Mouse (Mus musculus) T-cell, adult 2 months (primary cell): Measurements from ENCODE around the gene Mex3d.

Experiments
- DNase-seq: peaks from one replicate; pipeline ENCODE4 v3.0.0; 2022; ENCODE audit warnings: low spot score

The Mex3d gene

GRCm38 (mm10) chr10:80412656-80413541, 25.4 kb upstream of the Mex3d start:
- DNase-seq: no peak

DNA sequence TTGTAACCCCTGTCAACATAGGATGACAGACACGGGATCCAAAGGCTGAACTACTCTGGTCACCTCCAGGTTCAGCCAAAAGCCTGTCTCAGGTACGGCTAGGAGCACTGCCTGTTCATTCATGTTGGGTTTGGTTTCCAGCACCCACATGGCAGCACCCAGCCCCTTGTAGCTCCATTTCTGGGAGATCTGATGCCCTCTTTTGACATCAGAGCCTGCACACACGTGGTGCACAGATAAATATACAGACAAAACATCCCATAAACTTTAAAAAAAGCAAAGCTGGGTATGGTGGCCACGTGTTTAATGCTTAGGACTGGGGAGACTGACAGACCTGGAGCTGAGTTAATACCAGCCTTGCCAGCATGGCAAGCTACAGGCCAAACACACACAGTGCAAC, 20.5 kb upstream of the Mex3d start:
- no peak for DNase-seq

GRCm38 (mm10) chr10:80406684-80407501, 19.4 kb upstream of the Mex3d start, which contains the start of gene Uqcr11:
Gene Uqcr11 (minus strand): TSS chr10:80406830.
- peak; percentile 89 for DNase-seq

DNA sequence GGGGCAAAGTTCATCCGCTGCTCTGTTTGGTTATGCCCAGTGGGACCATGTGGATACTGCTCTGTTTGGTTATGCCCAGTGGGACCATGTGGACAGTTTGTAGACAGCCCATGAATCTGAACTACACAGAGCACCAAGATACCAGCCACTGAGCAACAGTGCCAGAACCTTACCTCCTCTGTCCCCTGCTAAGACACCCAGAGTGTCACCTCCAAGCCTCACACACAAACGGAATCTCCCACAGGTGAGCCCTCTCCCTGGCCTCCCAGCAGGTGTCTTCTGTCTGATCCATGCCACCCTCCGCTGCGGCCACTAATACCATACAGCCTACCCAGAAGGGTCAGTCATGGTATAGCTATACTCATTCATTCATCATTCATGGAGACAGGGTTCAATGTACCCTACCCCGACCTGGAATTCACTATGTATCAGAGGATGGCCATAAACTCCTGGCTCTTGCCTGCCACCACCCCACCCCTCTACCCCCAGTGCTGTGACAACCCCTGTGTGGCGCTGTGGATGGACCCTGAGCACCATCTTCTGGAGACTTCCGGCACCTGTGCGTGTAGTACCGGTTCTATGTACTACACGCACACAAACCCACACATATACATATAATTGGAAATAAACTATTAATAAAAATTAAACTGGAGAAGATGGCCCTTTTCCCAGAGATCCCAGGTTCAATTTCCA, 18.2 kb upstream of the Mex3d start:
- DNase-seq: peak; percentile 32

DNA sequence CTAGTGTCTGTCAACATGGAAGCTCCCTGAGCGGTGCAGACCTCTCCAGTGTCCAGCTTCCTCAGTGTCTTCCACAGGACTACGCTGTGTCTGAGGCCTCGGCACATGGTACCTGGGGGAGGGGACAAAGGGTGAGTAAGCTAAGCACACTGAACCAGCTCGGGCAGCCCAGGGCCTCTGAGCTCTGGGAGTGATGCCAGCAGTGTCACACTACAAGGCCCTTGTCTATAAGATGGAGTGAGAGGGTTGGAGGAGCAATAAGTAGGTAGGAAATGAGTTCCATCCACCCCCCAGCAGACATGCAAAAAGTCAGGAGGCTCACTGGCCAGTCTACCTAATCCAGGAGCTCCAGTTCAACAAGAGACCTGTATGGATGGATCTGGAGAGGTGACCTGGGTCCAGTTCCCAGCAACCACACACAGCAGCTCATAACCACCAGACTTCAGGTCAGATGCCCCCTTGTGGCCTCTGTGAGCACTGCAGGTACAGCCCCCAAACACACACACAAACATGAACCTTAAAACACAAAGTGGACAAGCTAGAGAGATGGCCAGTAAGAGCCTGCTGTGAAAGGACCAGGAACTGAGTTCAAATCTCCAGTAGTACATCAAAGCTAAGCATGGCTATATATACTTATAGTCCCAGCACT, 15.7 kb upstream of the Mex3d start:
- peak; percentile 32 for DNase-seq

- no peak for DNase-seq
These were observed 13.3 kb upstream of the Mex3d start for GRCm38 (mm10) chr10:80400704-80401161.

DNA sequence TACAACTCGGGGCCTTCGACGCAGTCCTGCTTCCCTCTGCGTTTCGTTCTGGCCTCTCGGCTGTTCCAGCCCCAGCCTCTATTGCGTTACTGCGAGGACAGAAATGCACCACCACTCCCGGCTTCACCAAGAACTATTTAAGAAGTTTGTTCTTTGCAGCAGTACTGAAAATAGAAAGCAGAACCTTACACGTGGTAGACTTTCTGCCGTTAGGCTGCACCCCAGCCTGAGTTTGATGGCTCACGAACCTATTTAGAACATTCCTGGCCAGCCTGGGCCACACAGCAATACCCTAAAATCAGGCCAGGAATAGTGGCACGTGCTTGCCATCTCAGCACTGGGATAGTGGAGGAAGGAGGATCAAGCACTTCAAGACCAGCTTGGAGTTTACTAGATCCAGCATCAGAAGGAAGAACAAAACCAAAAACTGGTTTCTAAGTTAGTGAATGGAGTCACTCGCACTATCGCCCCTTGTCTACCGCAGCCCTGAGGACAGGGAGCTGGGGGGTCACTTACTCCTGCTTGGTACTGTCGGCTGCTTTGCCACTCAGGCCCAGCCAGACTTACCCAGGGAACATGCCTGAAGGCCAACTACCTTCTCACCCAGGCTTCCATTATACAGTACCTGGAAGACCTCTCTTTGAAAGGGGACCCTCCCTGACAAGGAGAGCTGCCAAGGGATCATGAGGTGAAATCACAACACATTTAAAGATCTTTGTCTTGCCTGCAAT, 12.7 kb upstream of the Mex3d start:
- DNase-seq: no peak

DNA sequence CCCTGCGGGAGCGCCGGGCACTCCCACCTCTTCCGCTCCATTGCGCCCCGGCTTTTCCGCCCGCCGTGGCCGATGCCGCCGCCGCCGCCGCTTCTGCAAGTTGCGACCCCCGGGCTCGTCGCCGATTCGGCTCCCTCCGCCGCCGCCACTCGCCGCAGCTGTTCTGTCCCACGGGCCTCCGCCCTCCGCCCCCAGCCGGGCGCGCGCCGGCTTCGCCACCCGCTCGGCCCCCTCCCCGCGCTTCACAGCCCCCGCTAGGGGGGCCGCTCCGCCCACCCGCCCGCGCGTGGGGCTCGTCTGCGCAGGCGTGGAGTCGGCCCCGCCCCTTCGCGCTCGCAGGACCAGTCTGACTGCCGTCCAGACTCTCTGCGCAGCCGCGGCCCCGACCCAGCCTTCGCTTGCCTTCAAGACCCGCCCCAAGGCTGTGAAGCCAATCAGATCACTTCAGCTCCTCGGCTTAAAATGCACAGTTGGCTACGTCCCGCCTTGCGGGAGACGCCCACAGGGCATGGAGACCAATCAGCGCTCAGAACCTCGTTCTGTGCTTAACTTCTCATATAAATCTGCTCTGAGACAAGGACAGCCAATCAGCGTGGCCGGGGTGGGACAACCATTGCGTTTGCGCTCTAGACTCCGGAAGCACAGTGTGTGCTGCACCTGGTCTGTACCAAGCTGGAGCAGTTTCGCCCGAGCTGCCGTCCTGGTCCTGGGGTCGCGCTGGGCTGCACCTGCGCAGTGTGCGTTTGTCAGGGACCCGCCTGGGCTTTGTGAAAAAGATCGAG, 11.9 kb upstream of the Mex3d start, which contains the start of gene Mbd3:
TSS of gene Mbd3 (minus strand) at position 360 of the 782 bp plus-strand sequence.
- DNase-seq: peak; percentile 100

- DNase-seq: peak; percentile 97
These were observed 11.3 kb upstream of the Mex3d start for GRCm38 (mm10) chr10:80398719-80399190.

DNA sequence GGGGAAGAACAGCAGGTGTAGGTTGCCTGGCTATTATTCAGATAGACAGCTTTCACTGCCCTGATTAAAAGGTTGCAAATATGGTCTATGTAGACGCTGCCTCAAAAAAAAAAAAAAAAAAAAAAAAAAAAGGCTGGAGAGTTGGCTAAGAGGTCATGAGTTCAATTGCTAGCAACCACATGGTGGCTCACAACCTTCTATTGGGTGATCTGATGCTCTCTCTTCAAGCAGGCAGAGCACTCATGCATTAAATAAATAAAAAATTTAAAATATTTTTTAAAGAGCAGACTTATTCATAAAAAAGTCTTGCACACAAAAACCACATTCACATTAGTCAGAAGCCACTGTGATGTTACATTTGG, 10.7 kb upstream of the Mex3d start:
- DNase-seq: no peak

GRCm38 (mm10) chr10:80397524-80398173, 10.2 kb upstream of the Mex3d start:
- DNase-seq: no peak

DNA sequence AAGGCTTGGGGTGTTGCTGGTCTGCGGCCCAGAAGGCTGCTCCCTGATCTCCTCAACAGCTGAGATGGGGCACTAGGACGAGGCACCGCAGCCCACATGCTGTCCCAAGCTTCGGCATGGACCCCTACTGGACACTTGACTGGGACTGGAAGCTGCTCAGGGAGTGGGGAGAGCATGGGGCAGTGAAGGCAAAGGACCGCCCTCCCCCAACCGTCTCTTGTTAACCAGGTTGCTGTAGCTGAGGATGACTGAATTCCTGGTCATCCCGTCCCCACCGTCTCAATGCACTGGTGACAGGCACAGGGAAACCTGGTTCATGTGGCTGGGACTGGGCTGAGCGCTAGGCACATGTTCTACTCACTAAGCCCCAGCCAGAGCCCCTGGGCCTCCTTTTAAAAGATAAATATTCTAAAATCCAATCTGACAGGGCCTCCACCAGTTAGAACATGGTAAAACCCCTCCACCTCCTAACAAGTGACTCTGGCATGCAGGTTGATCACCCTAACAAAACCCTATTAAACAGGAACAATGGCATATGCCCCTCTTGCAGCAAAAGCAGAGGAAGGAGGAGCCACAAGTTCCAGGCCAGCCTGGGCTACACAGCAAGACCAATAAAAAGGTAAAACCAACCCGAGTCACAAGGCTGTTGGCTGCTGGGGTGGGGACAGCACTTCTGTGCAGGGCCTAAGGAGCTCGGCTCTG, 9.5 kb upstream of the Mex3d start:
- no peak for DNase-seq

GRCm38 (mm10) chr10:80395025-80395627, 7.7 kb upstream of the Mex3d start:
- no peak for DNase-seq

DNA sequence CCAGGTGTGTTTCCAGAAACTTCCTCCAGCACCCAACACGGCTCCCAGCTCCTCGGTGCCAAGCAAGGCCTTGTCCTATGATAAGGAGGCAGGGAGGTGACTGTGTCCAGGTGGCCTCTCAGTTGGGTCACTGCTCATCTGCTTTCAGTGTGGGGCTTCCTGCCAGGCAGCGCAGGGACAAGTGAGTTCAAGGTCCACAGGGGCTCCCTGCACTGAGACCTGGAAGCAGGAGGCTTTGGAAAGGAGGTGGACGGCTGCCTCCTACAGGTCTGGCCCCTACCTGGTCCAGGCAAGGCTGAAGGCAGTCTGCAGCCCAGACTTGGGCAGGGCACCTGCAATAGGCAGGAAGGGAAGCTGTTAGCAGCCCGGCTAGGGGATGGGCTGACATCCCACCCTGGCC, 5.2 kb upstream of the Mex3d start:
- DNase-seq: no peak

DNA sequence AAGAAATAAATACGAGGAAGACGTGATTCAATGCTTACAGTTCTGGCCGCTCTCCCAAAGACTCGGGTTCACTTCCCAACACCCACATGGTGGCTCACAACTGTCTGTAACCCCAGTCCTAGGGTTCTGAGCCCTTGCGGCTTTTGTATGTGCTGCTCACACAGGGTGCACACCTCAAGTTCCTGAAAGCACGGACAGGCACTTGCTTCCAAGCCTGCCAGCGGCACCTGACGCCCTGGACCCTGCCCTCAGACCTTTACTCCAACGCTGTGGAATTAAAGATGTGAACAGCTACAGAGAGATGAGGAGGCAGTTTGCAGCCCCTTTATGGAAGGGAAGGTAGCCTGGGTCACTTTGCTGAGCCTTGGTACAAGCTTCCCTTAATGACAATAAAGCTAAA, 3.2 kb upstream of the Mex3d start:
- DNase-seq: no peak

GRCm38 (mm10) chr10:80389185-80389708, 1.8 kb upstream of the Mex3d start:
- no peak for DNase-seq

DNA sequence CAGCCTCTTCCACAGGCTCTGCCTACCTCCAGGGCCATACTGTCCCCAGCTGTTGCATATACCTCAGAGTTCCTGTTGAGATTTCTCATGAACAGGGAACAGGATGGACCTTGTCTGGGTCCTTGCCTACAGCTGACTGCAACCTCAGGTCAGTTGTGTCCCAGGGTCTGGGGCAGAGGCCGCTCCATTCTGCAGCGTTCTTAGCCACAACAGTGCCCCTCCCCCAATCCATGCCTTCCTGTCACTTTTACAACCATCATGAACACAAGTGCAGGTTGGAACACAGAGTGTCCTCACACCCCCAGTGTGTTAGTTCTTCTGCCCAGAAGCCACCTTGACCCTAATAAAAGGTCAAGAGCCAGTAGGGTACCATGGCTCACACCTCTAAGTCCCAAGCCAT, 1.3 kb upstream of the Mex3d start:
- no peak for DNase-seq

GRCm38 (mm10) chr10:80386735-80387471, 556 bp downstream of the Mex3d start:
- DNase-seq: no peak
